Mouse (Mus musculus) ES-Bruce4 (cell line): Measurements from ENCODE around the gene Sox5. TPM values are rescaled to one million over a fixed set of nuclear protein-coding genes. Genes with fewer than 3 reads are reported as not detected.

Experiments used
- H3K27ac ChIP-seq: 2 replicates; pipeline ENCODE4 v1.5.1; 2012; ENCODE audit warnings: low read length, inconsistent platforms; ENCODE audit not compliant: insufficient read depth
- H3K27me3 ChIP-seq: 2 replicates; pipeline ENCODE4 v1.6.1; 2012; ENCODE audit warnings: mild to moderate bottlenecking, low read length, inconsistent platforms; ENCODE audit not compliant: control insufficient read depth, poor library complexity, insufficient read depth, severe bottlenecking
- H3K36me3 ChIP-seq: 2 replicates; pipeline ENCODE4 v1.6.1; 2012; ENCODE audit warnings: inconsistent platforms, mild to moderate bottlenecking, low read length, moderate library complexity; ENCODE audit not compliant: control insufficient read depth, poor library complexity, insufficient read depth, severe bottlenecking
- H3K4me1 ChIP-seq: one replicate; pipeline ENCODE4 v1.8.1; 2011; ENCODE audit warnings: low read length; ENCODE audit not compliant: control insufficient read depth, insufficient read depth
- H3K4me3 ChIP-seq: 2 replicates; pipeline ENCODE4 v1.5.1; 2011; ENCODE audit warnings: low read depth, mild to moderate bottlenecking, low read length
- H3K9ac ChIP-seq: 2 replicates; pipeline ENCODE4 v1.6.1; 2012; ENCODE audit warnings: low read depth, mild to moderate bottlenecking, inconsistent platforms; ENCODE audit not compliant: poor library complexity, severe bottlenecking
- H3K9me3 ChIP-seq: replicated peaks from 2 replicates; pipeline ENCODE4 v1.6.1; 2012; ENCODE audit warnings: mild to moderate bottlenecking, low read length, inconsistent platforms; ENCODE audit not compliant: control insufficient read depth, poor library complexity, insufficient read depth, severe bottlenecking
- CTCF ChIP-seq: IDR thresholded peaks from one replicate; pipeline ENCODE4 v1.8.1; 2011; ENCODE audit warnings: low read depth, low read length
- EP300 ChIP-seq: IDR thresholded peaks from 2 replicates; pipeline ENCODE4 v1.6.1; 2011; ENCODE audit warnings: low read depth, low read length; ENCODE audit not compliant: insufficient read depth
- POLR2A ChIP-seq: IDR thresholded peaks from one replicate; pipeline ENCODE4 v1.8.1; 2011; ENCODE audit warnings: low read length; ENCODE audit not compliant: insufficient read depth
- polyA plus RNA-seq: library from polyadenylated mRNA; stranded (reverse); fragments of >200 nt; gene quantifications from 2 replicates; pipeline ENCODE4 v1.2.4, GENCODE M21; 2011; ENCODE audit warnings: low read depth; ENCODE audit not compliant: missing spikeins, insufficient read depth, insufficient read length

Sox5 gene
- polyA plus RNA-seq, 1 experiment = not detected

DNA sequence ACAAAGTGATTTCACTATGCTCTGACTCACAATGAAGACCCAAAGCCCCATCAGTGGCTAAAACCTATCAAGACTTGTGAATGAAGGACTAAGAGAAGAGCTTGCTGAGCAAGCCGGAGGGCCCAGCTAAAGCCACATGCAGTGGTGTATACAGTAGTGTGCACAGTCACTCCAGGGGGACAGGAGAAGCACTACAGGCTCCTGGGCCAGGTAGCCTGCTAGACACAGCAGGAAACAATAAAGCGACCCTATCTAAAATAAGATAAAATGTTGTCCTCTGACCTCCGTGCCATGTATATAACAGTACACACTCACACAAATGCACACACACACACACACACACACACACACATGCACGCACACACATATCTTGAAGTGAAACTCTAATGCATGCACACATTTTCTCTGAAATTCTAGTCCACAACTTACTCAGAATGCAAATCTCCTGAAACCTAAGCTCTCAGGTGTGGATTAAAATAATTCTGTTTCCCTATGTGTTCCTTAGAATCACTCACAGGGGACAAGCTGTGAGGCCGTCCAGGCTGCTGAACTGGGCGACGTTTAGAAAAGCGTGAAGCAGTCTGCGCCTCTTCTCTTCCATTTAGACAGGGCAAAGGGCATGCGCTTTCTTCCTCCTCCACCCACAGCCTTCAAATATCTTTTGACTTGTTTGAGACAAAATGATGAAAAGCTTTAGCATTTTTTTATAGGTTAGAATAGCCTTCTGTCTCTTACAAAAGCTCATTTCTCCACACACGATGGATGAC lies 197.5 kb downstream of the Sox5 start:
- Histone ChIP-seq H3K9ac (no peak overlapping the region), H3K4me3 (no peak overlapping the region), H3K4me1 (no peaks in the 10 kb centered on the region), H3K9me3 (no peaks in the 10 kb centered on the region), H3K27me3 (peaks cover 3% of the 10 kb centered on the region; the same call in 1 of the 2 replicates), H3K36me3 (no peaks in the 10 kb centered on the region), H3K27ac (no peak overlapping the region)
- TF ChIP-seq EP300 (no peak), POLR2A (no peak), CTCF (no peak)

DNA sequence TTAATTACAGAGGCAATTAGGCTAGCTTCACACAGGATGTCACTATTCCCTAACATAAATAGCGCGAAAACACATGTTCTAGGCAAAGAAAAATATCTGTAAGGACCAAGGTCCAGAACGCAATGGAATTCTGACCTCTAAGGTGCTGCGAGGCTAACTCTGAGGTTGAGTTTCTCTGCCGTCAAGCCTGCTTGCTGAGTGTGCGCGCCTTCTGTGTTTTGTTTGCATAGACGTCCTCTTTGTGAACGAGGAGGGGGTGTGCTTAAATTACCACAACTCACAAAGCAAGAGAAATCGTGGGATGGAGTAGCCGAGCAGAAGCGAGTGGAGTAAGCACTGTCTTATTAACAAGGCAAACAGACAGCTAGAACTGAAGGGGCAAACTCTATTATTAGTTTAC lies 202.5 kb downstream of the Sox5 start:
- Histone ChIP-seq H3K4me1 (no peaks in the 10 kb centered on the region), H3K9ac (no peak overlapping the region), H3K27me3 (peaks cover 3% of the 10 kb centered on the region; the same call in 1 of the 2 replicates), H3K36me3 (no peaks in the 10 kb centered on the region), H3K4me3 (no peak overlapping the region), H3K27ac (no peak overlapping the region), H3K9me3 (no peaks in the 10 kb centered on the region)
- TF ChIP-seq EP300 = no peak
- TF ChIP-seq POLR2A = no peak
- no peak for TF ChIP-seq CTCF

DNA sequence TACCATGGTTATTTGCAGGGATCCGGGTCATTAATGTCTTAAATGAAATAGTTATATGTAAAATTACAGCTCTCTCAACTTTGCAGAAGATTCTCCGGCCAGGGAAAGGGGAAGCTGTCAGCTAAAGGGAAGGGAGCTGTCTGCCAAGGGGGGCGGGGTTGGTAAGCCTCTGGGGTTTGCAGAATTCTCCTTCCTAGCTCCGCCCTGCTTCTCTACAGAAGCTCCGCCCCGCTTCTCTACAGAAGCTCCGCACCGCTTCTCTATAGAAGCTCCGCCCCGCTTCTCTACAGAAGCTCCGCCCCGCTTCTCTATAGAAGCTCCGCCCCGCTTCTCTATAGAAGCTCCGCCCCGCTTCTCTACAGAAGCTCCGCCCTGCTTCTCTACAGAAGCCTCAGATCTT lies 210.9 kb downstream of the Sox5 start:
- Histone ChIP-seq H3K4me1 (no peaks in the 10 kb centered on the region), H3K27ac (no peak overlapping the region), H3K36me3 (no peaks in the 10 kb centered on the region), H3K27me3 (no peaks in the 10 kb centered on the region), H3K9me3 (no peaks in the 10 kb centered on the region), H3K9ac (no peak overlapping the region), H3K4me3 (no peak overlapping the region)
- no peak for TF ChIP-seq CTCF
- no peak for TF ChIP-seq EP300
- TF ChIP-seq POLR2A = no peak

DNA sequence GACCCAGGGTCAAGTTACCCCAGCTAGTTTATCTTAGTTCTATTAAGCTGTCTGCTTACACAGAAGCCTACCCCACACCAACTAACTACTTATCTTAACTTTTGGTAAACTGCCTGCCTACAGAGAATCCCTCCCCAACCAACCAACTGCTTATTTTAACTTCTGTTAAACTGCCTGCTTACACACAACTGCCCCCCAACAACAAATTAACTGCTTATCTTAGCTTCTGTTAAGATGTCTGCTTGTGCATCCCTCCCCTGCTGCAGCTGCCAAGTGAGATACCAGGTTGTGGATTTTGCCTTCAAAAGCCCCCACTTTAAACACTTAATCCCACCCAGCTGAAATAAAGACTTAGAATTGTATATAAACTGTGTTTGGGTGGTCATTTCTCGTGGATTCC lies 215.9 kb downstream of the Sox5 start:
- TF ChIP-seq EP300 (no peak), CTCF (no peak), POLR2A (no peak)

DNA sequence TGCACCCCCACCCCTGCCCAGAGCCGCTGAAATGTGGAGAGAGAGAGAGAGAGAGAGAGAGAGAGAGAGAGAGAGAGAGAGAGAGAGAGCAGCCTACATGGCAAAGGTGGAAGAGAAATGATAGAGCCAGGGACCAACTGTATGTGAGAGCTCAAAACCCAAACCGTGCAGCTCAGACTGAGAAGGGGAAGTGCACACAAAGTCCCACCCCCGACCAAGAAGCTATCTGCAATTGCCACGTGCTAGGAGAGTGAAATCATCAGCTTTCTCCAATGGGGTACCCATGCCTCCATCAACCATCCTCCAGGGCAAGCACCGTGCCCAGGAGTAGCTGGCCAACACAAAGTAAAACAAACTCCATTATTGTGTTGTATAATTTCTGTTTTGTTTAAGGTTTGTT lies 220.1 kb downstream of the Sox5 start:
- no peak overlapping the region for H3K9ac ChIP-seq
- no peaks in the 10 kb centered on the region for H3K27me3 ChIP-seq
- no peaks in the 10 kb centered on the region for H3K4me1 ChIP-seq
- no peaks in the 10 kb centered on the region for H3K36me3 ChIP-seq
- no peak overlapping the region for H3K4me3 ChIP-seq
- H3K27ac ChIP-seq = no peak overlapping the region
- H3K9me3 ChIP-seq = no peaks in the 10 kb centered on the region
- TF ChIP-seq EP300 = no peak
- no peak for TF ChIP-seq CTCF
- no peak for TF ChIP-seq POLR2A

More for the DNA sequence above, 215.9 kb downstream of the Sox5 start:
- H3K9me3 ChIP-seq = no peaks in the 10 kb centered on the region
- H3K4me1 ChIP-seq = no peaks in the 10 kb centered on the region
- no peaks in the 10 kb centered on the region for H3K36me3 ChIP-seq
- no peaks in the 10 kb centered on the region for H3K27me3 ChIP-seq
- H3K9ac ChIP-seq = no peak overlapping the region
- H3K27ac ChIP-seq = no peak overlapping the region
- no peak overlapping the region for H3K4me3 ChIP-seq

DNA sequence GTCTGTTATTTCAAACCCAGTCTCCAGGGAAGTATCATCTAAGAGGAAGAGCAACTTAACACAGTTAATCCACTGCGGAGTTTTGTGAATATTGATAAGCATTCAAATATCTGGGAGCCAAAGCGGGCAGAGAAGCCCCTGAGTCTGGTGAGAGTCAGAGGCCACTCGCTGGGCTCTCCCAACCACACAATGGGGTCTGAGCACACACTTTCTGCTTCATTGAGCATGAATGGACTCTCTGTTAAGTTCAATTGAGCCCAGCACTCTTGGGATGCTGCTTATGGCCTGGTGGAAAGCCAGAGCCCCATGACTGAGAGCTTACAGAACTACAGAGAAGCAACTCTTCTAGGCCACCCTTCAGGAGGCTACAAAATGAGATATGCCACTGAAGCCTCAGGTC lies 221.6 kb downstream of the Sox5 start:
- TF ChIP-seq EP300 (no peak), CTCF (no peak), POLR2A (no peak)
- Histone ChIP-seq H3K36me3 (no peaks in the 10 kb centered on the region), H3K4me1 (no peaks in the 10 kb centered on the region), H3K4me3 (no peak overlapping the region), H3K27me3 (no peaks in the 10 kb centered on the region), H3K9me3 (no peaks in the 10 kb centered on the region), H3K9ac (no peak overlapping the region), H3K27ac (no peak overlapping the region)
